24 mouse cellular contexts compared by ENCODE assay signal in genomic region chr5:4084948-4085347, GRCm38 (mm10).
"Had no signal": no experiment of that assay in that cellular context is flagged by ENCODE, and none has a peak within 500 bp of the region (broad histone marks: within the 10 kb centered on the region; RNA-seq: fewer than 3 reads in every experiment).

No protein-coding gene starts in this region.

- H3K9me3 ChIP-seq: heart, embryonic 10.5 days; heart, embryonic 12.5 days; hindbrain, embryonic 10.5 days; hindbrain, embryonic 12.5 days; limb, embryonic 10.5 days; limb, embryonic 12.5 days; liver, embryonic 13.5 days had no signal

- ATAC-seq: hindbrain, embryonic 16.5 days; inflammation-experienced regulatory T-cells, adult 6 months had no signal

- H3K9ac ChIP-seq: heart, embryonic 12.5 days; hindbrain, embryonic 12.5 days; hindbrain, embryonic 14.5 days; limb, embryonic 12.5 days; liver, embryonic 13.5 days had no signal

- H3K27ac ChIP-seq: gastrocnemius, adult 2 months; heart, embryonic 10.5 days; hindbrain, embryonic 10.5 days; hindbrain, embryonic 12.5 days; hindbrain, embryonic 14.5 days; layer of hippocampus, adult 2 months; left cerebral cortex, adult 2 months; limb, embryonic 10.5 days; limb, embryonic 12.5 days; liver, embryonic 13.5 days had no signal

- DNase-seq: gastrocnemius, adult 2 months; gastrocnemius, postnatal 10 days; gastrocnemius, postnatal 25 days; heart, adult 18-20 months; heart, postnatal 10 days; heart, postnatal 4 days; kidney, adult 18-20 months; kidney, postnatal 10 days; kidney, postnatal 25 days; kidney, postnatal 4 days; liver; liver, embryonic 13.5 days had no signal

- H3K4me1 ChIP-seq: heart, embryonic 10.5 days; heart, embryonic 12.5 days; hindbrain, embryonic 10.5 days; hindbrain, embryonic 12.5 days; limb, embryonic 10.5 days; limb, embryonic 12.5 days; liver, embryonic 13.5 days had no signal

- H3K4me3 ChIP-seq: gastrocnemius, adult 2 months; heart, embryonic 10.5 days; heart, embryonic 12.5 days; hindbrain, embryonic 10.5 days; hindbrain, embryonic 12.5 days; layer of hippocampus, adult 2 months; left cerebral cortex, adult 2 months; limb, embryonic 10.5 days; limb, embryonic 12.5 days; liver, embryonic 13.5 days had no signal

- H3K4me2 ChIP-seq: heart, embryonic 12.5 days; hindbrain, embryonic 12.5 days; hindbrain, embryonic 14.5 days; limb, embryonic 12.5 days; liver, embryonic 11.5 days; liver, embryonic 13.5 days had no signal

- H3K27me3 ChIP-seq: heart, embryonic 12.5 days; hindbrain, embryonic 12.5 days; limb, embryonic 12.5 days; liver, embryonic 13.5 days had no signal
